Mouse (Mus musculus): ENCODE data around the gene Ralbp1.

GRCm38 (mm10) chr17:65931525-65931924 lies 45.9 kb upstream of the Ralbp1 start:
- TF ChIP-seq CTCF (IDR thresholded peaks at IDR 0.05; ENCODE audit: borderline replicate concordance, insufficient read depth, low read length) (no peak), POLR2A (IDR thresholded peaks at IDR 0.05; ENCODE audit: low read depth, low read length) (no peak)
